Mouse (Mus musculus): ENCODE measurements at regions not wholly inside any gene's neighbourhood (a gene's known extent, or its start where the extent isn't known, plus 50 kb on each side); places are given as distances from the start of the nearest gene placed in this dataset.

DNA sequence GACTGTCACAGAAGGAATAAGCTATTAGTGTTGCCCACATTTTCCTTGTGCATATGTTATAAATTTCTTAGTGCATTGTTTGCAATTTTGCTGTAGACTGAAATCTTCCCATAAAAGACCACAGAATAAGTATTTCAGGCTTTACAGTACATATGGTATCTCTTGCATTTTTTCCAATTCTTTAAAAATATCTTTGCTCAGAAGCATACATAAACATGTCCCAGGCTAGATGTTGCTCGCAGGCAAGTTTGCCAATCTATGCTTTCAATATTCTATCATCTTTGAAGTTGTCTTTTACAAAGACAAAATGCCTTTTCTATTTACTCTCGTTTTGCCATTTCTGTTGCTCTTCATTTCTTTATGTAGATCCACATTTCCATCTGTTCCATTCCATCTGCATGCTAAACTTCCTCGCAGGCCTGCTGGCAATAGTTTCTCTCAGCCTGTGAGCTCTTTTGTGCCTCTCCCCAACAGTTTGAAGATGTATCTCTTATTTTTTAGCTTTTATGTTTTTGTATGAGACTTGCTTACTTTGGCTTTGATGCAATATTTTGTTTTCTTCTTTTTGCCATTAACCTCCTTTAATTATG lies 120.0 kb upstream of the Cdr1 start:
- H3K4me3 ChIP-seq, result no peak overlapping the region
- TF ChIP-seq CTCF (conservative IDR thresholded peaks at IDR 0.05), result no peak

DNA sequence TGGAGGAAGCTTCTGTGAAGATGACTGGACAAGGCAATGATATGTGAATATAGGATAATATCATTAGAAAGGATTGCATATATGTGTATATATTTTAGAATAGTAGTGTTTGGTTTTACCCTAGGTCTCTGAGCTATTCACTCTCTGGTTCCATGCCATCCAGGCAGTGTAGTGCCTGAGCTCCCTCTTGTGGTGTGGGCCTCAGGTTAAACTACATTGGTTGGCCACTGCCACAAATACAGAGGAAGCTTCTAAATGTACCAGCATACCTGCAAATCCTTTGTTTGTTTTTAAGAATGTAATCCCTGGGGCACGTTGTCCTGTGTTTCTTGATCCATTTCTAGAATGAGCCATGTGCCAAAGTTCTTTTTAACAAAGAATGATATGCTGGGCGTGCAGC lies 119.1 kb upstream of the Cdr1 start:
- peak; percentile 50 for TF ChIP-seq CTCF (conservative IDR thresholded peaks at IDR 0.05)
- no peak overlapping the region for H3K4me3 ChIP-seq
- DNase-seq (ENCODE audit: low spot score in 2 of 2), result no peak
- no peak overlapping the region for H3K27ac ChIP-seq

More for the DNA sequence above, 120.0 kb upstream of the Cdr1 start:
- peak; percentile 23 to 42 for DNase-seq (ENCODE audit: low spot score in 2 of 2)
- no peak overlapping the region for H3K27ac ChIP-seq
